Mouse (Mus musculus): ENCODE measurements around the gene Cadm1. TPM values are rescaled to one million over a fixed set of nuclear protein-coding genes. Genes with fewer than 3 reads are reported as not detected.

Gene Cadm1
- polyA plus RNA-seq, 1 experiment = 1.4 TPM

GRCm38 (mm10) chr9:47615049-47615448 lies 85.1 kb downstream of the Cadm1 start:
- H3K36me3 ChIP-seq (ENCODE audit: control insufficient read depth, insufficient read depth, low read length) = no peaks in the 10 kb centered on the region
- no peak overlapping the region for H3K4me3 ChIP-seq (ENCODE audit: low read depth, low read length)
- 65% methylated on average over 6 of the region's 6 CpGs for WGBS
- no peak overlapping the region for H3K27ac ChIP-seq (ENCODE audit: insufficient read depth, low read depth, low read length)
- no peaks in the 10 kb centered on the region for H3K4me1 ChIP-seq (ENCODE audit: control insufficient read depth, insufficient read depth, insufficient read length, low read length)
- no peak for TF ChIP-seq CTCF (IDR thresholded peaks at IDR 0.05; ENCODE audit: extremely low read depth, insufficient read length, insufficient replicate concordance, low read depth, low read length)
- no peak for TF ChIP-seq POLR2A (IDR thresholded peaks at IDR 0.05; ENCODE audit: low read depth, low read length)
- no peaks in the 10 kb centered on the region; the same call in 1 of the 2 replicates for H3K27me3 ChIP-seq (ENCODE audit: control insufficient read depth, insufficient read depth, low read length)

- no peak overlapping the region for H3K27ac ChIP-seq (ENCODE audit: insufficient read depth, low read depth, low read length)
- no peak overlapping the region for H3K4me3 ChIP-seq (ENCODE audit: low read depth, low read length)
- H3K27me3 ChIP-seq (ENCODE audit: control insufficient read depth, insufficient read depth, low read length) = no peaks in the 10 kb centered on the region; the same call in 1 of the 2 replicates
- H3K36me3 ChIP-seq (ENCODE audit: control insufficient read depth, insufficient read depth, low read length) = no peaks in the 10 kb centered on the region
- WGBS = 47% methylated on average over 4 of the region's 4 CpGs
- no peak for TF ChIP-seq CTCF (IDR thresholded peaks at IDR 0.05; ENCODE audit: extremely low read depth, insufficient read length, insufficient replicate concordance, low read depth, low read length)
- TF ChIP-seq POLR2A (IDR thresholded peaks at IDR 0.05; ENCODE audit: low read depth, low read length) = no peak
- no peaks in the 10 kb centered on the region for H3K4me1 ChIP-seq (ENCODE audit: control insufficient read depth, insufficient read depth, insufficient read length, low read length)
Observed at GRCm38 (mm10) chr9:47616391-47616790, 86.4 kb downstream of the Cadm1 start.

DNA sequence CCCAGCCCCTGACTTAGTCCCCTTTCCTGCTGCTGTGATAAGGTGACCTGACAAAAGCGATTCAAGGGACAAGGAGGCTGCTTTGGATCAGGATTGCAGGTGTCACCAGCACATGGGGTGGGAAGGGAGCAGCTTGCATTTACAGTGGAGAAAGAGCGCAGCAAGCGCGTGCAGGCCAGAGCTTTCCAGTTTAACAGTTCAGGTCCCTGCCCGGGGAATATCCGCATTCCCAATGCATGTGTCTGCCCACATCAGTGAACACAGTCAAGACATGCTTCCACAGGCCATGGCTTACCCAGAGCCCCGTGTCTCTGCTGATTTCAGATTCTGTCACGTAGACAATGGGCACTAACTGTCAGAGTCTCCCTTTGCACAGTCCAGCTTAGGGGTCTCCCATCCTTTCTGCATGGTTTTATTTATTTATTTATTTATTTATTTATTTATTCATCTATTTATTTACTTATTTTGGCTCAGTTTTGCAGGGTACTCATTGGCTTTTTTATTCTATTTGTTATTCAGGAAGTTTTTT lies 89.6 kb downstream of the Cadm1 start:
- Histone ChIP-seq H3K27me3 (ENCODE audit: control insufficient read depth, insufficient read depth, low read length) (no peaks in the 10 kb centered on the region; the same call in 1 of the 2 replicates), H3K4me3 (ENCODE audit: low read depth, low read length) (no peak overlapping the region), H3K4me1 (ENCODE audit: control insufficient read depth, insufficient read depth, insufficient read length, low read length) (peaks cover 3% of the 10 kb centered on the region; the same call in 1 of the 2 replicates), H3K36me3 (ENCODE audit: control insufficient read depth, insufficient read depth, low read length) (no peaks in the 10 kb centered on the region), H3K27ac (ENCODE audit: insufficient read depth, low read depth, low read length) (no peak overlapping the region)
- WGBS = 89% methylated on average over 8 of the region's 8 CpGs
- TF ChIP-seq CTCF (IDR thresholded peaks at IDR 0.05; ENCODE audit: extremely low read depth, insufficient read length, insufficient replicate concordance, low read depth, low read length) (no peak), POLR2A (IDR thresholded peaks at IDR 0.05; ENCODE audit: low read depth, low read length) (no peak)

DNA sequence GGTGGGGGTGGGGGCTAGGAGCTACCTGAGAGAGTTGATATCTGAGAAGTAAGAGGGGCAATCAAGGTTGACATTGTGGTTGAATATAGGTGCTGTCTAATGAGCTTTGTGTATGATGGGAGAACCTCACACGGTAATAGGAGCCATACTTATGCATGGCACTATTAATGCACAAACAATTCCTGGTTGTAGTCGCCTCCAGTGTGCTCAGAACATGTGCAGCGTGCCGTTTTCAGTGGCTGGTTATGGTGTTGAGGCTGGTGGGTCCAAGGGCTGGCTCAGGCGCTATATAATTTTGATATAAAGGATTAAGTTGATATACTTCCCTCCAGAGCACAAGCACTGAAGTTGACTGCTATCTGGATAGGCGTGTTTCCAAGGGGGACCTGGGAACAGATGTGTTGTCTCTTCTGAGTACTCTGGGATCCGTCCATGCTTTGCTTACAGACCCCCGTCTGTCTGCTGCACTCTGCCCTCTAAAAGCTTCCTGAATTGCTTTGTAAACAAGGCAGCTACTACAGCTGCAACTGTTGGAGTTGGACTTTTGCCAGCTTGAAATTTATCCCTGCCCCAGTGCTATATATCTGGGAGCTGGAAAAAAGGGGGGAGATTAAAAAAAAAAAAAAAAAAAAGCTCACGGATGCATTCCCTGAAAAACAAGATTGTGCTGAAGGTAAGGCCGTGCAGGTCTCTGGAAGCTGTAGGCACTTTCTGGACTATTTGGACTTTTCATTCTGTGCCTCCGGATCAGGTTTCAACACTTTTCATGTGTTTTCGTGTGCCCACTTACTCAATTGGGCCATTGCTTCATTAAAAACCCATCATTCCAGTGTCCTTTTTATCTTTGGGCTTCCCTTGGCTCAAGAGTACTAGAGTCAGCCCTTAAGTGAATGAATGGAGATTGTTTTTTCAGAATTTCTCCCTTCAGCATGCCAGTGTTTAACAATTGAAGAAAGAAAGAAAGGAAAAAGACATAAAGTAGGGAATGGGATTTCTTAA lies 93.8 kb downstream of the Cadm1 start:
- Histone ChIP-seq H3K27ac (ENCODE audit: insufficient read depth, low read depth, low read length) (no peak overlapping the region), H3K4me3 (ENCODE audit: low read depth, low read length) (no peak overlapping the region)
- TF ChIP-seq CTCF (IDR thresholded peaks at IDR 0.05; ENCODE audit: extremely low read depth, insufficient read length, insufficient replicate concordance, low read depth, low read length) (no peak), POLR2A (IDR thresholded peaks at IDR 0.05; ENCODE audit: low read depth, low read length) (no peak)

DNA sequence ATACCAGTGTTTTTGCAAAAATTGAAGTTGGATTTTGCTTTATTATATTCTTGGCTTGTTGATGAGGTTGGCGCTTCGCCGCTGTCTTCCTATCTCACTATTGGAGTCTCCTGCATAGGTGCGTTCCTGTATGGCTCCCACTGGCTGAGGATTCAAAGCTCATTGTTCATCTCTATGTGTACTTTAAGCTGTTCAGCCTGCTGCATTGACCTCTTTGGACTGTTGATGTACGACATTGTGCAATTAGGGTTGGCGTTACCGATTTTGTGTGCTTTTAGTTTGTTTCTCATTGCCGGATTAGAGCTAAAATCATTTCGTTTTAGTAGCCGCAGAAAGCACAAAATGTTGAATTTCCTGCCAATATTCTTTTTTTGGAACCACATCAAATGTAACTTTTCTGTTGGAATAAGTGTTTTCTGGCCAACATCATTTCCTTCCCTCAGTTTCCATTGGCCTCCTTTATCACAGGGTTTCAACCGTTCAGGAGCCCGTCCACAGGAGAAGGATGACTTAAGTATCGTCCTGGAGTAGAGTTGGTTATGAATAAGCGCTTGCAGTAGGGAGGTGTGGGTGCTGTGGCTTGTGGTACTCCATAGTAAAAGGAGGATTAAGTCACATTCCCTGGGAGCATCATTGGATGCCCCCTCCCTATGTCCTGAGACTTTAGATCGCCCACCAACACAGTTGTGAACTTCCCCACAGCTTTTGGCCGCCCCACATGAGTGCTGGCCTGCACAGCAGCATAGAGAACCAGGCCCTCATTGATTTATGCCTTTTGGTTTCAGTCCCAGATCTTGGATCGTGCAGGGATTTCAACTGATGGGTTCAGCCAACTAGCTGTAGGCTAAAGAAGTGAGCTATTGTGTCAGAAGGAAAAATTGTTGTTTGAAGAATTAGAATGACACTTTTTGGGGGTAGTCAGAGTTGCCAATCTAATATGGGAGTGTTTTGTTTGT lies 94.9 kb downstream of the Cadm1 start:
- Histone ChIP-seq H3K4me3 (ENCODE audit: low read depth, low read length) (no peak overlapping the region), H3K27ac (ENCODE audit: insufficient read depth, low read depth, low read length) (no peak overlapping the region), H3K27me3 (ENCODE audit: control insufficient read depth, insufficient read depth, low read length) (no peaks in the 10 kb centered on the region), H3K36me3 (ENCODE audit: control insufficient read depth, insufficient read depth, low read length) (no peaks in the 10 kb centered on the region), H3K4me1 (ENCODE audit: control insufficient read depth, insufficient read depth, insufficient read length, low read length) (peaks cover 3% of the 10 kb centered on the region; the same call in 1 of the 2 replicates)
- TF ChIP-seq CTCF (IDR thresholded peaks at IDR 0.05; ENCODE audit: extremely low read depth, insufficient read length, insufficient replicate concordance, low read depth, low read length) = no peak
- no peak for TF ChIP-seq POLR2A (IDR thresholded peaks at IDR 0.05; ENCODE audit: low read depth, low read length)
- 72% methylated on average over 17 of the region's 17 CpGs for WGBS

More for the DNA sequence above, 93.8 kb downstream of the Cadm1 start:
- H3K27me3 ChIP-seq (ENCODE audit: control insufficient read depth, insufficient read depth, low read length) = no peaks in the 10 kb centered on the region; the same call in 1 of the 2 replicates
- 21% methylated on average over 12 of the region's 12 CpGs for WGBS
- no peaks in the 10 kb centered on the region for H3K36me3 ChIP-seq (ENCODE audit: control insufficient read depth, insufficient read depth, low read length)
- H3K4me1 ChIP-seq (ENCODE audit: control insufficient read depth, insufficient read depth, insufficient read length, low read length) = peaks cover 3% of the 10 kb centered on the region; the same call in 1 of the 2 replicates

GRCm38 (mm10) chr9:47625621-47626210 lies 95.7 kb downstream of the Cadm1 start:
- no peak overlapping the region for H3K27ac ChIP-seq (ENCODE audit: insufficient read depth, low read depth, low read length)
- no peaks in the 10 kb centered on the region for H3K27me3 ChIP-seq (ENCODE audit: control insufficient read depth, insufficient read depth, low read length)
- no peak overlapping the region for H3K4me3 ChIP-seq (ENCODE audit: low read depth, low read length)
- TF ChIP-seq POLR2A (IDR thresholded peaks at IDR 0.05; ENCODE audit: low read depth, low read length) = no peak
- TF ChIP-seq CTCF (IDR thresholded peaks at IDR 0.05; ENCODE audit: extremely low read depth, insufficient read length, insufficient replicate concordance, low read depth, low read length) = no peak
- peaks cover 3% of the 10 kb centered on the region; the same call in 1 of the 2 replicates for H3K4me1 ChIP-seq (ENCODE audit: control insufficient read depth, insufficient read depth, insufficient read length, low read length)
- H3K36me3 ChIP-seq (ENCODE audit: control insufficient read depth, insufficient read depth, low read length) = no peaks in the 10 kb centered on the region
- 89% methylated on average over 7 of the region's 7 CpGs for WGBS
